Mouse (Mus musculus): ENCODE data around the gene Tmem125.

The Tmem125 gene

DNA sequence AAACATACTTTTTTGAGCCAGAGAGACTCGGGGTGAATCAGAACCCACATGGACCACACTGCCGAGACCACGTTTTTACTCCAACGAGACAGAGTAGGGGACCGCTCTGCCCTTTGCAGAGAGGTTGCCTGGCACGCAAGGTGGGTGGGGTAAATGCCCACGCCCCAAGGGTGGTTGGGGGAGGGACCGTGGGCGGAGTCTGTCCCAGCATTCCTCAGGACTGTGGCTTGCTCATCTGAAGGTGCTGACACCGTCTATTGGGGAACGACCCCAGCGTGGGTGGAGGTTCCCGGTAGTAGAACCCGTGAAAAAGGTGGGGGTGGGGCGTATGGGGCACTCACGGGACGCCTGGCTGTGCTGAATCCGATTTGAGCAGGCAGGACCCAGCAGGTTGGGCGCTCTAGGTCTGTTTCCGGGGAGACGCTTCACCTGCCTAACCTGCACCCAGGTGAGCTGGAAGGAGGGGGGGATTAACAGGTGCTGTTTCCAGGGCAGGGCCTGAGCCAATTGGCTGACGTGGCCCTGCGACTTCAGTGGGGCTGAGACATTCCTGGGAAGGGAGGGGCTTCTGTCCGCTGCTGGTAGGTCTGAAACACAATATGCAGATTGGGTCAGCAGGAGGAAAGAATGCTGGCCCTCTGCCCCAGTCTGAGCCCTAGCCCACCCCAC, at the start of gene Tmem125:
Gene Tmem125 (minus strand): TSS at position 453 of the 669 bp plus-strand sequence.
- no peak for ATAC-seq (ENCODE audit: insufficient number of reproducible peaks, low FRiP score, low TSS enrichment)

- ATAC-seq (ENCODE audit: insufficient number of reproducible peaks, low FRiP score, low TSS enrichment): no peak
Measured at GRCm38 (mm10) chr4:118589733-118590130, 45.9 kb upstream of the Tmem125 start.

- no peak for ATAC-seq (ENCODE audit: insufficient number of reproducible peaks, low FRiP score, low TSS enrichment)
Measured at GRCm38 (mm10) chr4:118589053-118589732, 45.3 kb upstream of the Tmem125 start.

DNA sequence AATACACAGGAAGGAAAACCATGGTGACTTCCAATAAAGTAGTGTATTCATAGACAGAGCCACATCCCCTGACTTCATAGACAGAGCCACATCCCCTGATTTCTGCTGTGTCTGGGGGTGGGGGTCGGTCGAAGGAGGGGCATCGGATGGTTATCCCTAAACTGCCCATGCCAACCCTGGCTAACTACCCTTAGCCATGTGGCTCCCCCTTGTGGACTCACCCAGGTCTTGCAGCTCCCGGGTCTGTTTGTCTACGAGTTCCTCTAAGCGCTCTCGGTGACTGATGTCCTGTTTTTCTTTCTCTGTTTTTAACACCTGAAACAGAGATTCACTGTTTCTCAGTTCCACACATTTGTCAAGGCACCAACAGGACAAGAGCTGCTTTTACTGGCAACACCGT, 38.8 kb upstream of the Tmem125 start:
- no peak for ATAC-seq (ENCODE audit: insufficient number of reproducible peaks, low FRiP score, low TSS enrichment)

GRCm38 (mm10) chr4:118581508-118581907, 37.7 kb upstream of the Tmem125 start:
- ATAC-seq (ENCODE audit: insufficient number of reproducible peaks, low FRiP score, low TSS enrichment): no peak

DNA sequence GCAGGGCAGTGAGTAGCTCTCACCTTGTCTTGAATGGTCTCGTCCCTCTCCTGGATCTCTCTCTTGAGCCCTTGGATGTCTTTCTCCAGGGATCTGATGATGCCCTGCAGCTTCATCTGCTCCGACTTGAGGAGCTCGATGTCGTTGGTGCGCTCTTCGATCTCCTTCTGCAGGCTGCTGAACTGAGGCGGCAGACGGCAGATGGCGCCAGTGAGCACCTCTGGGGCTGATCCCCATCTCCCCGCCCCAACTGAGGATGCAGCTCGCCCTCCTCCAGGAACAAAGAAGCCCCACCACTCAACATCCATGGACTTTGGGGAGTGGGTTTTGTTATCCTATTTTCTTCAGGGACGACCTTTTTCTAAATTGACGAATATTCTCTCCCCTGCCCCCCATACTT, 35.5 kb upstream of the Tmem125 start:
- no peak for ATAC-seq (ENCODE audit: insufficient number of reproducible peaks, low FRiP score, low TSS enrichment)

DNA sequence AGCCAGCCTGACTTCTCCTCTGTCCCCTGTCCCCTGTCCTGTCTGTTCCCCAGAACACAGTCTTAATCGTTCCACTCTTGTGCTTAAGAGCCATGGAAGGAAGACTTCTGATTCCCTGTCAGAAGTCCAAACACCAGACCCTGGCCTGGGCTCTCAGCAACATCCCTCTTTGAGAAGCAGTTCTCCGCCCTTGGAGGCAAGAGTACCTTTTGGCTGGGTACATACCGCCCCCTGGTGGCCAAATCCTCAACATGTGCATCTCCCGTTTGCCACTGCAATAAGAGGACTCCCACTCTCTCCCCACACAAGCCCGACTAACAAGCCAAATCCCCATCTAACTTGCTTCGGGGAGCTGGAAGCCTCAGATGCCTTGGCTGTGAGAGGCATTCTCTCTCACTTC, 32.3 kb upstream of the Tmem125 start:
- no peak for ATAC-seq (ENCODE audit: insufficient number of reproducible peaks, low FRiP score, low TSS enrichment)

DNA sequence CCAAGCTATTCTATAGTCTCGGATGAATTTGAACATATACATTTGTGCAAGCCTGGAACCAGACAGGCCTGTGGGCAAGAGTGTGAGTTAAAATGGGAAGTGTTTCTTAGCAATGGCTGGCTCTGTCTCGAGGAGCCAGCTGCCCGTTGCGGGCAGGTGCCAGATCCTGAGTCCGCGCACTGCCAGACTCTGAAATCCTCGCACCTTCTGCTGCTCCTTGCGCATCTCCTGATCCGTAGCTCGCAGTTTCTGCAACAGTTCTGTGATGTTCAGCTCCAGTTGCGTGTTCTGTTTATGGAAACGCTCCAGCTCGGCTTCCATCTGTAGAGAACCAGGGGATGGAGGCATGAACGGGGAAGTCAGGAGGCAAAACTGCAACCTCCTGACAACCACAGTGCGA, 27.6 kb upstream of the Tmem125 start:
- ATAC-seq (ENCODE audit: insufficient number of reproducible peaks, low FRiP score, low TSS enrichment): no peak

DNA sequence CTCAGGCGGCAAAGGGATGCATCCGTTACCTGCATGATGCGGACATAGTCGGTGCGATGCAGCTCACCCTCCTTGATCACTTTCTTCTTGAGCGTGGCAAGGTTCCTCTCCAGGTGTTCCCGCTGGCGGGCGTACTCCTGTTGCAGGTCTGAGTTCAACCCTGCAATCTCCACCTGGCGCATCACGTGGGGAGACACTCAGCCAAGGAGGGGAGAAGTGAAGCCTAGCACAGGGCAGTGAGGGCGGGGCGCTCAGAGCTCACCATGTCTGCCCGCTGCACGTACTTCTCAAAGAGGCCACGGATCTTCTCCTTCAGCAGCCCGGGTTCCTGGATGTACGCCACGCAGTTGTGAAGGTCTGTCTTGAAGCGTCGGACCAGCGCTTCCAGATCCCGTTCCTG, 25.5 kb upstream of the Tmem125 start:
- no peak for ATAC-seq (ENCODE audit: insufficient number of reproducible peaks, low FRiP score, low TSS enrichment)

DNA sequence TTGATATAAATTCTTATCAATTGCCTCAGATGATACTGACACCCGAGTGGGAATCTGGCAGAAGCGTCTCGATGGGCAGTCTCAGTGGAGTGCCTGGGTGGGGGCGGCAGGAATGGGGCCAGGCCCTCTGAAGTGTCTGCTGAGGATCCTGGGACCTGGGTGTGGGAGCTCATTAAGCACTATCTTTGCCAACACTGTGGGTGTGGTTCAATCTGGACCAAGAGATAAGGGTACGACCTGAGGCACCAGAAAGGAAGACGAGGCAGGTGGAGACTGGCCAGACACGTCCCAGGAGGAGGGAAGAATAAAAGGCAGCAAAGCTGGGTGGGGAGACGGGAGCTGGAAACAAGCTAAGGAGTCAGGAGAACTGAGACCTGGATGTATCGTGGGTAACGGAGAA, 24.9 kb upstream of the Tmem125 start:
- ATAC-seq (ENCODE audit: insufficient number of reproducible peaks, low FRiP score, low TSS enrichment): no peak

- ATAC-seq (ENCODE audit: insufficient number of reproducible peaks, low FRiP score, low TSS enrichment): no peak
Measured at GRCm38 (mm10) chr4:118566161-118566676, 22.4 kb upstream of the Tmem125 start.

DNA sequence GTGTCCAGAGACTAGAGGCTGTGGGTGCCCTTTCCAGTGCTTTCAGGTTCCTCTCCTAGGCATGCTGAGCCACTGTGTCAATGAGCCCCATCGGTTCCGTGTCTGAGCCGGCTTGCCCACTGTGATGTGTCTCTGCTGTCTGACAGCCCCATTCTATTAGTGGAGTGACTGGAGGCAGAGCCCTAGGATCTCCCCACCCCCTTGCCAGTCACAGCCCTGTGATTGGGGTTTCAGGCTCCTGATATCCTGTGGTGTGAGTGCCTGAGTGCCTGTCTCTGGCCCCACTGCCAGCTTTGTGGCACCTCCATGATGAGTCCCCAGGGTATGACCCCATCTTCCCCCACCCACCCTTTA, 21.1 kb upstream of the Tmem125 start:
- no peak for ATAC-seq (ENCODE audit: insufficient number of reproducible peaks, low FRiP score, low TSS enrichment)

- ATAC-seq (ENCODE audit: insufficient number of reproducible peaks, low FRiP score, low TSS enrichment): no peak
Measured at GRCm38 (mm10) chr4:118564062-118564925, 20.4 kb upstream of the Tmem125 start.

GRCm38 (mm10) chr4:118553039-118553649, 9.3 kb upstream of the Tmem125 start:
- no peak for ATAC-seq (ENCODE audit: insufficient number of reproducible peaks, low FRiP score, low TSS enrichment)

GRCm38 (mm10) chr4:118548130-118548480, 4.3 kb upstream of the Tmem125 start:
- ATAC-seq (ENCODE audit: insufficient number of reproducible peaks, low FRiP score, low TSS enrichment): peak; percentile 87

DNA sequence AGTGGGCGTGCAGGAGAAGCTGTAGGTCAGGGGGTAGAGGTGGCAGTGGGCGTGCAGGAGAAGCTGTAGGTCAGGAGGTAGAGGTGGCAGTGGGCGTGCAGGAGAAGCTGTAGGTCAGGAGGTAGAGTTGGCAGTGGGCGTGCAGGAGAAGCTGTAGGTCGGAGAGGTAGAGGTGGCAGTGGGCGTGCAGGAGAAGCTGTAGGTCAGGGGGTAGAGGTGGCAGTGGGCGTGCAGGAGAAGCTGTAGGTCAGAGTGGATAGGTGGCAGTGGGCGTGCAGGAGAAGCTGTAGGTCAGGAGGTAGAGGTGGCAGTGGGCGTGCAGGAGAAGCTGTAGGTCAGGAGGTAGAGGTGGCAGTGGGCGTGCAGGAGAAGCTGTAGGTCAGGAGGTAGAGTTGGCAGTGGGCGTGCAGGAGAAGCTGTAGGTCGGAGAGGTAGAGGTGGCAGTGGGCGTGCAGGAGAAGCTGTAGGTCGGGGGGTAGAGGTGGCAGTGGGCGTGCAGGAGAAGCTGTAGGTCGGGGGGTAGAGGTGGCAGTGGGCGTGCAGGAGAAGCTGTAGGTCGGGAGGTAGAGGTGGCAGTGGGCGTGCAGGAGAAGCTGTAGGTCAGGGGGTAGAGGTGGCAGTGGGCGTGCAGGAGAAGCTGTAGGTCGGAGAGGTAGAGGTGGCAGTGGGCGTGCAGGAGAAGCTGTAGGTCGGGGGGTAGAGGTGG, 3.7 kb upstream of the Tmem125 start:
- peak; percentile 91 for ATAC-seq (ENCODE audit: insufficient number of reproducible peaks, low FRiP score, low TSS enrichment)

DNA sequence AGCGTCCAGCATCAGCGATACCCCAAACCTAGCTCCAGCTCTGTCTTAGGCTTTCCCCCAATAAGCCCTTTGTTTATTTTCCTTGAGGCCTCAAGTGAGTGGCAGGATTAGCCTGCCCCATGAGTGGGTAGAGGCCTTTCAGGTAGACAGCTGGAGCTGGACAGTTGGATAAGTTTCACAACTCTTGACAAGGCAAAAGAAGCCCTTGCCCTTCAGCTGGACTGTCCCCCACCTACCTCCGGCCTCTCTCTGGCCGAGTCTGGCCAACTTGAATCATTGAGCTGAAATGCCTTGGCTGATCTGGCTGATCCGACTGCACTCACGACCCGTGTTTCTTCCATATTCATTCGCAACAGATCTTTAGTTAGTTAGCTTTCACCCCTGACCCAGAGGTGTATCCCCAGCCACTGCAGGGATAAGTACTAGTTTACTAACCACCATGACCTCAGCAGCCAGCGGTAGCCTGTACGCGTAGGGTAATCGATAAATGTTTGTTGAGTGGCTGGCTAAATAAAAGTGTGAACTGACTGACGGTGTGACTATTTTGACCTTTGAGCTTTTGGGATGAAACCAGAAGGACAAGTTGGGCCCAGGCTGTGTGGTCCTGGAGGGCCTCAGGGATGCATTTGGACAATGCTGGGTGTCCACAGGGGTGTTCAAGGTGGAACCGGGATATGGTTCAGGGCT, 740 bp upstream of the Tmem125 start:
- ATAC-seq (ENCODE audit: insufficient number of reproducible peaks, low FRiP score, low TSS enrichment): no peak

DNA sequence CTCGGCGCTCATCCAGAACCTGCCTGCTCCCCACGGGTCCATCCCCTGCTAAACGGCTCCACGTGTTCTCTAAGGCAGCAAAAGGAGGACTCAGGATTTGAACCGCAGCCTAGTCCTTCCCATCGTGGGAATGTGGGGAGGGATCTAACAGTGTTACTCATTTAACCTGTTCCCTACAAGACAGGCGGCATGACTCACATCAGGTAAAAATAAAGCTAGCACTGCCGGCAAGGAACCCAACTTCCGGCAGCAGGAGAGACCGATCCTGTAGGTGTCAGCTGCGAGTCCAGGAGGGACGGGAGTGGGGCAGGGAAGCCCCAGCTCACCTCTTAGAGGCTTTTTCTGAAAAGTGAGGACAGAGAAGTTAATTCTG, 700 bp downstream of the Tmem125 start:
- ATAC-seq (ENCODE audit: insufficient number of reproducible peaks, low FRiP score, low TSS enrichment): no peak

GRCm38 (mm10) chr4:118542510-118543157, 1.2 kb downstream of the Tmem125 start:
- no peak for ATAC-seq (ENCODE audit: insufficient number of reproducible peaks, low FRiP score, low TSS enrichment)
